35 mouse cellular contexts compared by ENCODE assay signal in genomic region chr1:151971581-151971980, GRCm38 (mm10).
"Had no signal": no experiment of that assay in that cellular context is flagged by ENCODE, and none has a peak within 500 bp of the region (broad histone marks: within the 10 kb centered on the region; RNA-seq: fewer than 3 reads in every experiment).

No protein-coding gene starts in this region.

- H3K36me3 ChIP-seq: heart, embryonic 10.5 days; heart, embryonic 15.5 days; hindbrain, embryonic 12.5 days; hindbrain, embryonic 13.5 days; hindbrain, embryonic 15.5 days; intestine, embryonic 15.5 days; kidney, embryonic 15.5 days had no signal

- H3K9me3 ChIP-seq: heart, embryonic 10.5 days; heart, embryonic 12.5 days; heart, embryonic 13.5 days; heart, embryonic 15.5 days; hindbrain, embryonic 10.5 days; hindbrain, embryonic 12.5 days; hindbrain, embryonic 13.5 days; hindbrain, embryonic 15.5 days; intestine, embryonic 15.5 days; kidney, embryonic 15.5 days had no signal

- H3K4me1 ChIP-seq: hindbrain, embryonic 15.5 days had no signal

- H3K9ac ChIP-seq: heart, embryonic 12.5 days; heart, embryonic 13.5 days; heart, embryonic 15.5 days; hindbrain, embryonic 12.5 days; hindbrain, embryonic 13.5 days; hindbrain, embryonic 14.5 days; hindbrain, embryonic 15.5 days; intestine, embryonic 15.5 days; kidney, embryonic 15.5 days had no signal

- H3K27ac ChIP-seq: heart, embryonic 10.5 days; heart, embryonic 13.5 days; heart, embryonic 15.5 days; hindbrain, embryonic 10.5 days; hindbrain, embryonic 12.5 days; hindbrain, embryonic 13.5 days; hindbrain, embryonic 14.5 days; hindbrain, embryonic 15.5 days; hindbrain, postnatal 0 days; intestine, embryonic 15.5 days; kidney, embryonic 15.5 days; kidney, postnatal 0 days; layer of hippocampus, adult 2 months had no signal

- DNase-seq: heart, postnatal 10 days; heart, postnatal 14 days; heart, postnatal 36 days; heart, postnatal 4 days; kidney, adult 11 months; kidney, adult 18-20 months; kidney, adult 2 months; kidney, adult 8-10 months; kidney, adult 9 months; kidney, postnatal 10 days; kidney, postnatal 14 days; kidney, postnatal 25 days; kidney, postnatal 36 days; kidney, postnatal 4 days; layer of hippocampus, adult 9-11 months; layer of hippocampus, postnatal 36 days had no signal

- ATAC-seq: hindbrain, embryonic 16.5 days; hindbrain, postnatal 0 days; inflammation-experienced regulatory T-cells, adult 6 months; intestine, embryonic 15.5 days; intestine, embryonic 16.5 days; intestine, postnatal 0 days had no signal

- H3K4me3 ChIP-seq: heart, embryonic 10.5 days; heart, embryonic 12.5 days; heart, embryonic 13.5 days; heart, embryonic 15.5 days; hindbrain, embryonic 10.5 days; hindbrain, embryonic 12.5 days; hindbrain, embryonic 13.5 days; hindbrain, embryonic 15.5 days; intestine, embryonic 15.5 days; kidney, embryonic 15.5 days; layer of hippocampus, adult 2 months had no signal

- H3K27me3 ChIP-seq: heart, embryonic 12.5 days; heart, embryonic 13.5 days; heart, embryonic 15.5 days; hindbrain, embryonic 12.5 days; hindbrain, embryonic 13.5 days; hindbrain, embryonic 15.5 days; intestine, embryonic 15.5 days; kidney, embryonic 15.5 days had no signal

- H3K4me2 ChIP-seq: heart, embryonic 11.5 days; heart, embryonic 12.5 days; heart, embryonic 13.5 days; heart, embryonic 15.5 days; hindbrain, embryonic 12.5 days; hindbrain, embryonic 13.5 days; hindbrain, embryonic 14.5 days; hindbrain, embryonic 15.5 days; intestine, embryonic 15.5 days; kidney, embryonic 15.5 days had no signal
